Mouse (Mus musculus) limb, embryonic 12.5 days (tissue): ENCODE results near the gene Gcc1. TPM values are rescaled to one million over a fixed set of nuclear protein-coding genes. Genes with fewer than 3 reads are reported as not detected.

Source experiments
- ATAC-seq: fragments of 200-750 bp; cut with Nextera tagmentation; 2 replicates; pipeline ENCODE4 v1.8.0; 2017; ENCODE audit warnings: low read depth, moderate TSS enrichment; ENCODE audit not compliant: insufficient number of reproducible peaks, insufficient read depth, low FRiP score, low TSS enrichment
- H3K27ac ChIP-seq: fragments of 300-500 bp; sonication (generic); 2 replicates; pipeline ENCODE4 v1.5.1; 2016; ENCODE audit warnings: mild to moderate bottlenecking, moderate library complexity
- H3K27me3 ChIP-seq: fragments of 300-500 bp; sonication (generic); 2 replicates; pipeline ENCODE4 v1.6.1; 2016; ENCODE audit warnings: mild to moderate bottlenecking, moderate library complexity
- H3K36me3 ChIP-seq: fragments of 300-500 bp; sonication (generic); 2 replicates; pipeline ENCODE4 v1.6.1; 2016; ENCODE audit warnings: mild to moderate bottlenecking, moderate library complexity
- H3K4me1 ChIP-seq: fragments of 300-500 bp; sonication (generic); replicated peaks from 2 replicates; pipeline ENCODE4 v1.6.1; 2016
- H3K4me2 ChIP-seq: fragments of 300-500 bp; sonication (generic); 2 replicates; pipeline ENCODE4 v1.6.1; 2016; ENCODE audit warnings: mild to moderate bottlenecking, moderate library complexity
- H3K4me3 ChIP-seq: fragments of 300-500 bp; sonication (generic); replicated peaks from 2 replicates; pipeline ENCODE4 v1.5.1; 2016; ENCODE audit warnings: mild to moderate bottlenecking
- H3K9ac ChIP-seq: fragments of 300-500 bp; sonication (generic); replicated peaks from 2 replicates; pipeline ENCODE4 v1.6.1; 2016; ENCODE audit warnings: mild to moderate bottlenecking, moderate library complexity
- H3K9me3 ChIP-seq: fragments of 300-500 bp; sonication (generic); 2 replicates; pipeline ENCODE4 v1.6.1; 2016; ENCODE audit warnings: mild to moderate bottlenecking, moderate library complexity
- WGBS: fragments of 180-500 bp; shearing (Covaris S2); methylation state at CpG from one replicate; pipeline ENCODE4 v1.1.7; 2016; 5-methylcytosine and 5-hydroxymethylcytosine counted together
- polyA plus RNA-seq: library from polyadenylated mRNA; unstranded; fragments of >200 nt; fragmentation: Nextera tagmentation; extraction: Ambion mirVana; gene quantifications from 2 replicates; pipeline ENCODE4 v1.2.1, GENCODE M21; 2016

Gene Gcc1
- polyA plus RNA-seq, 1 experiment from 2014 or later: 12.5 TPM

DNA sequence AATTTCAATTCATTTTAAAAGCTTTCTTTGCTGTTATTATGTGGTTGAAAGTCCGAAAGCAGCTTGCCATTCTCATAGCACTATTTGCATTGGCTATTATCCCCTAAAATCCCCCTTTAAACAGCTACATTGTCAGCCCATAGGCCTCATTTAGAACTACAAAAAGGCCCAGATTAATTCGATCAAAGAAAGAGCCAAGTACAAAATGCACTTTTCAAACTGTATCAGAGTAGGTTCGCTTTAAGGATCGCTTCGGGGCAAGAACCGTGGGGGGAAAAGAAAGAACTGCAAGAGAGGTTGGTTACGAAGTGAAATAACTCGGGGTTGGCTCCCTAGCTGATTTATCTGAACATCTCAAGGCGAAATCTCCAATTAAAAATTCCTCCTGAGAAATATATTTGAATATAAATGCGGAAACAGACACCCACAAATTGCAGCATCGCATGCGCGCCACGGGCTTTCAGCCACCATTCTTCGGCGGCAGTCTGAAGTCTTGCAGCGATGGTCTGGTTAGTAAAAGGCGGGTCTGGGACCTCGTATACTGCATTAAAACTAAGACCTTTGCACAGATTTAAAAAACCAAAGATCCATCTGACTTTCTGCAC is 31.2 kb downstream of the Gcc1 start:
- 1% methylated on average over 19 of the region's 19 CpGs for WGBS
- Histone ChIP-seq H3K36me3 (no peaks in the 10 kb centered on the region), H3K4me2 (peak overlapping the region; percentile 65), H3K9me3 (0 out of 2 replicates have a peak, but pooled peaks cover 2% of the 10 kb centered on the region), H3K27me3 (peaks cover 28% of the 10 kb centered on the region), H3K4me1 (peaks cover 10% of the 10 kb centered on the region; the same call in 1 of the 2 replicates), H3K9ac (peak overlapping the region; percentile 8; the same call in 1 of the 2 replicates), H3K27ac (no peak overlapping the region), H3K4me3 (peak overlapping the region; percentile 47)
- no peak for ATAC-seq

GRCm38 (mm10) chr6:28396051-28396852 is 31.9 kb downstream of the Gcc1 start:
- Histone ChIP-seq H3K36me3 (no peaks in the 10 kb centered on the region), H3K9me3 (0 out of 2 replicates have a peak, but pooled peaks cover 2% of the 10 kb centered on the region), H3K4me3 (peak overlapping the region; percentile 47), H3K4me2 (peak overlapping the region; percentile 65), H3K4me1 (peaks cover 10% of the 10 kb centered on the region; the same call in 1 of the 2 replicates), H3K27me3 (peaks cover 28% of the 10 kb centered on the region), H3K9ac (no peak overlapping the region), H3K27ac (no peak overlapping the region)
- no peak for ATAC-seq
- WGBS: 25% methylated on average over 15 of the region's 15 CpGs

- H3K4me1 ChIP-seq: no peaks in the 10 kb centered on the region
- no peak overlapping the region for H3K9ac ChIP-seq
- H3K27me3 ChIP-seq: no peaks in the 10 kb centered on the region
- WGBS: 82% methylated on average over 3 of the region's 3 CpGs
- H3K36me3 ChIP-seq: no peaks in the 10 kb centered on the region
- ATAC-seq: no peak
- H3K9me3 ChIP-seq: no peaks in the 10 kb centered on the region
- H3K4me3 ChIP-seq: no peak overlapping the region
- H3K27ac ChIP-seq: no peak overlapping the region
- H3K4me2 ChIP-seq: no peak overlapping the region
Measured at GRCm38 (mm10) chr6:28389038-28389437, 39.2 kb downstream of the Gcc1 start.

DNA sequence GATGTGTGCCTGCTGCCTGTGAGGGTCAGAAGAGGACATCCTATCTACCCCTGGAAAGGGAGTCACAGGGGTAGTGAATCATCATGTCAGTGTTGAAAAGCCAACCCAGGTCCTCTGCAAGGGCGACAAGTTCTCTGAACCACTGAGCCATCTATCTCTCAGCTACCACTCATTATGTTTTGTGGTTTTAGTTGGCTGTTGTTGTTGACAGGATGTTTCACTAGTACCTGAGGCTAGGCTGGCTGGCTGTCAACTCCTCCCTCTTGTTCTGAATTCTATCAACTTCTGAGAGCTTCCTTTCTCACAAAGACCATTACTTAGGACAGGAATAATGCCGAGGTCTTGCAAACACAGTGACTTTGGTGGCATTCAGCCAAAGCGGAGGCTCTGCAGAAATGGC is 43.0 kb downstream of the Gcc1 start:
- no peak overlapping the region for H3K27ac ChIP-seq
- H3K27me3 ChIP-seq: no peaks in the 10 kb centered on the region
- H3K4me3 ChIP-seq: no peak overlapping the region
- H3K4me2 ChIP-seq: no peak overlapping the region
- no peak overlapping the region for H3K9ac ChIP-seq
- no peaks in the 10 kb centered on the region for H3K9me3 ChIP-seq
- no peak for ATAC-seq
- H3K4me1 ChIP-seq: no peaks in the 10 kb centered on the region
- WGBS: 89% methylated on average over 3 of the region's 3 CpGs
- no peaks in the 10 kb centered on the region for H3K36me3 ChIP-seq

- WGBS: 38% methylated on average over 4 of the region's 4 CpGs
- H3K9ac ChIP-seq: no peak overlapping the region
- H3K4me2 ChIP-seq: no peak overlapping the region
- H3K36me3 ChIP-seq: no peaks in the 10 kb centered on the region
- H3K4me3 ChIP-seq: no peak overlapping the region
- no peak overlapping the region for H3K27ac ChIP-seq
- H3K4me1 ChIP-seq: no peaks in the 10 kb centered on the region
- H3K27me3 ChIP-seq: no peaks in the 10 kb centered on the region
- no peak for ATAC-seq
- H3K9me3 ChIP-seq: no peaks in the 10 kb centered on the region
Measured at GRCm38 (mm10) chr6:28381983-28382382, 46.2 kb downstream of the Gcc1 start.

GRCm38 (mm10) chr6:28369966-28370683 is 58.1 kb downstream of the Gcc1 start:
- Histone ChIP-seq H3K9ac (no peak overlapping the region), H3K36me3 (no peaks in the 10 kb centered on the region), H3K27ac (no peak overlapping the region), H3K4me1 (no peaks in the 10 kb centered on the region), H3K4me3 (no peak overlapping the region), H3K27me3 (no peaks in the 10 kb centered on the region), H3K4me2 (no peak overlapping the region), H3K9me3 (no peaks in the 10 kb centered on the region)
- ATAC-seq: no peak
- WGBS: 73% methylated on average over 6 of the region's 6 CpGs

- no peak for ATAC-seq
- 95% methylated on average over 9 of the region's 9 CpGs for WGBS
Measured at GRCm38 (mm10) chr6:28367575-28367974, 60.6 kb downstream of the Gcc1 start.

More at GRCm38 (mm10) chr6:28367575-28367974, 60.6 kb downstream of the Gcc1 start:
- no peaks in the 10 kb centered on the region for H3K4me1 ChIP-seq
- no peaks in the 10 kb centered on the region for H3K9me3 ChIP-seq
- no peak overlapping the region for H3K9ac ChIP-seq
- no peak overlapping the region for H3K4me3 ChIP-seq
- H3K27me3 ChIP-seq: no peaks in the 10 kb centered on the region
- H3K4me2 ChIP-seq: no peak overlapping the region
- H3K36me3 ChIP-seq: no peaks in the 10 kb centered on the region
- no peak overlapping the region for H3K27ac ChIP-seq

Other genes with a start within 250 kb of the Gcc1 start
- gene Zfp800, start 30.4 kb downstream of the Gcc1 start, polyA plus RNA-seq: 14.0 and 17.7 TPM in 2 replicates
- gene Arf5, start 4.8 kb downstream of the Gcc1 start, polyA plus RNA-seq: 335 and 342 TPM in 2 replicates
- gene Fscn3, start 601 bp downstream of the Gcc1 start, polyA plus RNA-seq: not detected in 2 replicates
- gene Pax4, start 21.0 kb upstream of the Gcc1 start, polyA plus RNA-seq: not detected in 2 replicates
- 136 and 143 TPM in 2 replicates for gene Snd1, start 46.7 kb upstream of the Gcc1 start, polyA plus RNA-seq